Mouse (Mus musculus): Measurements from ENCODE around the gene Srrm3. TPM values are rescaled to one million over a fixed set of nuclear protein-coding genes. Genes with fewer than 3 reads are reported as not detected.

Gene Srrm3
- polyA plus RNA-seq, 1 experiment from 2014 or later, result 3.6 TPM

DNA sequence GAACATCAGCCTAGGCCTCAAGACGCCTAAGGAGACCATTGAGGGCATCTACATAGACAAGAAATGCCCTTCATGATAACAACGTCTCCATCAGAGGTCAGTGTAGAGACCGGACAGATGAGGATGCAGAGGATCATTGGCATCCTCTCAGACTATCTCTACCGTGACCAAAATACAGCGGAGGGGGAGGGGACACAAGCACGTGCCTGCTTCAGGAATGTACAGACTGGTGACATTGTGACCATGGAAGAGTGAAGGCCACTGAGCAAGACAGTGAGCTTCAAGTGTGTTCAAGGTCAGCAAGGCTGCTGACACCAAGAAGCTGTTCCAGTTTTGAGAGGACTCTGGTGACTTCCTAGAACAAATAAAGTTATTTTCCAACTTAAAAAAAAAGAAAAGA, 88.3 kb downstream of the Srrm3 start:
- Histone ChIP-seq H3K36me3 (no peaks in the 10 kb centered on the region), H3K27me3 (peaks cover 10% of the 10 kb centered on the region), H3K4me1 (peaks cover 3% of the 10 kb centered on the region; the same call in 1 of the 2 replicates), H3K9me3 (no peaks in the 10 kb centered on the region), H3K4me3 (no peak overlapping the region), H3K27ac (no peak overlapping the region), H3K9ac (no peak overlapping the region), H3K4me2 (replicated peaks) (no peak overlapping the region)
- ATAC-seq (ENCODE audit: insufficient number of reproducible peaks, insufficient read depth, low FRiP score, low TSS enrichment), result no peak
- 76% methylated on average over 6 of the region's 6 CpGs for WGBS

- 17% methylated on average over 3 of the region's 3 CpGs for WGBS
- no peak overlapping the region for H3K27ac ChIP-seq
- H3K9ac ChIP-seq, result no peak overlapping the region
- H3K27me3 ChIP-seq, result no peaks in the 10 kb centered on the region
- no peaks in the 10 kb centered on the region for H3K9me3 ChIP-seq
- no peak overlapping the region for H3K4me2 ChIP-seq (replicated peaks)
- no peaks in the 10 kb centered on the region for H3K36me3 ChIP-seq
- no peak overlapping the region for H3K4me3 ChIP-seq
- no peak for ATAC-seq (ENCODE audit: insufficient number of reproducible peaks, insufficient read depth, low FRiP score, low TSS enrichment)
- H3K4me1 ChIP-seq, result 0 out of 2 replicates have a peak, but pooled peaks cover 3% of the 10 kb centered on the region
These were observed 91.3 kb downstream of the Srrm3 start for GRCm38 (mm10) chr5:135898028-135898427.

DNA sequence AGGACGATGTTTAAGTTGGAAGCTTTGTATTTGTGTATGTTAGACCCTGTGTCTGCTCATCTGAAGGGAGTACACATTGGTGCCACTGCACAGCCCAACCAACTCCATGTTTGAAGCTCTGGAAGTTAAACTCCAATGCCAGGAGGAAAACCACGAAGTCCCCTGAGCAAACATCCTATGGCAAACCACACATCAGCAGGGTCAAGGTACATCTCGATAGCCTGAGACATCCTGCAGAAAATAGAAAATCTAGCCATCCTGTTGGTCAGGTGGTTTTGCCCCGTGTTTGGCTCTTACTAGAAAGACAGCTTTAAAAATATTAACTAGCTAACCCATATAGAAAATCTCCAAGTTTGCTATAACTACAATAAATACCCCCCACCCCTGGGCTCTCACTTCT, 92.3 kb downstream of the Srrm3 start:
- Histone ChIP-seq H3K4me1 (0 out of 2 replicates have a peak, but pooled peaks cover 6% of the 10 kb centered on the region), H3K27me3 (no peaks in the 10 kb centered on the region), H3K9ac (no peak overlapping the region), H3K36me3 (no peaks in the 10 kb centered on the region), H3K4me2 (replicated peaks) (no peak overlapping the region), H3K9me3 (no peaks in the 10 kb centered on the region), H3K27ac (no peak overlapping the region), H3K4me3 (no peak overlapping the region)
- ATAC-seq (ENCODE audit: insufficient number of reproducible peaks, insufficient read depth, low FRiP score, low TSS enrichment), result no peak
- 81% methylated on average over 4 of the region's 4 CpGs for WGBS

- Histone ChIP-seq H3K4me3 (no peak overlapping the region), H3K27ac (no peak overlapping the region), H3K36me3 (no peaks in the 10 kb centered on the region), H3K4me1 (0 out of 2 replicates have a peak, but pooled peaks cover 6% of the 10 kb centered on the region), H3K4me2 (replicated peaks) (no peak overlapping the region), H3K9ac (no peak overlapping the region), H3K27me3 (no peaks in the 10 kb centered on the region), H3K9me3 (no peaks in the 10 kb centered on the region)
- ATAC-seq (ENCODE audit: insufficient number of reproducible peaks, insufficient read depth, low FRiP score, low TSS enrichment), result no peak
- WGBS, result 60% methylated on average over 4 of the region's 4 CpGs
These were observed 93.1 kb downstream of the Srrm3 start for GRCm38 (mm10) chr5:135899833-135900232.

- no peak overlapping the region for H3K9ac ChIP-seq
- no peaks in the 10 kb centered on the region for H3K9me3 ChIP-seq
- WGBS, result 76% methylated on average over 3 of the region's 3 CpGs
- ATAC-seq (ENCODE audit: insufficient number of reproducible peaks, insufficient read depth, low FRiP score, low TSS enrichment), result no peak
- H3K36me3 ChIP-seq, result 0 out of 2 replicates have a peak, but pooled peaks cover under 1% of the 10 kb centered on the region
- no peak overlapping the region for H3K4me3 ChIP-seq
- peaks cover 6% of the 10 kb centered on the region; the same call in 1 of the 2 replicates for H3K4me1 ChIP-seq
- no peak overlapping the region for H3K27ac ChIP-seq
- H3K4me2 ChIP-seq (replicated peaks), result no peak overlapping the region
- H3K27me3 ChIP-seq, result no peaks in the 10 kb centered on the region
These were observed 94.0 kb downstream of the Srrm3 start for GRCm38 (mm10) chr5:135900701-135901100.

GRCm38 (mm10) chr5:135901354-135902095, 94.8 kb downstream of the Srrm3 start:
- Histone ChIP-seq H3K4me1 (peaks cover 9% of the 10 kb centered on the region; the same call in 1 of the 2 replicates), H3K27ac (no peak overlapping the region), H3K4me3 (no peak overlapping the region), H3K9me3 (no peaks in the 10 kb centered on the region), H3K36me3 (0 out of 2 replicates have a peak, but pooled peaks cover 5% of the 10 kb centered on the region), H3K4me2 (replicated peaks) (no peak overlapping the region), H3K27me3 (no peaks in the 10 kb centered on the region), H3K9ac (no peak overlapping the region)
- 57% methylated on average over 6 of the region's 6 CpGs for WGBS
- ATAC-seq (ENCODE audit: insufficient number of reproducible peaks, insufficient read depth, low FRiP score, low TSS enrichment), result no peak

DNA sequence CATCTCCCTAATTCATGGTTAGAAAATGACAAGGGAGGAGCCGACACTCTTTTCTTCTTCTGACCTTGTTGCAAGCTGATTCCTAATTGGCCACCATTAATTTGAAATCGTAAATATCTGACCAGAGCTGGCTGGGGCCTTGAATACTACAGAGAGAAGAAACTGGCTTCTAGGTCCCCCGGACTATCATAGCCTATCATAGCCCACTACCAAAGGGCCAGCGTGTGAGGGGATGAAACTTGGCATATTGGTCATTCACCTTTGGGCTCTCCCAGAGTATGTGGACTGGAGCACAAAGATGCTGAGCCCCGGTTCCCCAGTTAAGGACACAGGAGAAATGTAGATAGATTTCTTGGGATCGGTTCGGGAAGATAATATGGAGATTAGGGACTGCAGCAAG, 96.4 kb downstream of the Srrm3 start:
- Histone ChIP-seq H3K4me1 (peaks cover 9% of the 10 kb centered on the region; the same call in 1 of the 2 replicates), H3K27me3 (no peaks in the 10 kb centered on the region), H3K9ac (peak overlapping the region; percentile 41; the same call in 1 of the 2 replicates), H3K4me3 (peak overlapping the region; percentile 37), H3K27ac (peak overlapping the region; percentile 78), H3K4me2 (replicated peaks) (peak overlapping the region; percentile 62), H3K36me3 (peaks cover 16% of the 10 kb centered on the region), H3K9me3 (no peaks in the 10 kb centered on the region)
- ATAC-seq (ENCODE audit: insufficient number of reproducible peaks, insufficient read depth, low FRiP score, low TSS enrichment), result no peak
- WGBS, result 30% methylated on average over 7 of the region's 7 CpGs

DNA sequence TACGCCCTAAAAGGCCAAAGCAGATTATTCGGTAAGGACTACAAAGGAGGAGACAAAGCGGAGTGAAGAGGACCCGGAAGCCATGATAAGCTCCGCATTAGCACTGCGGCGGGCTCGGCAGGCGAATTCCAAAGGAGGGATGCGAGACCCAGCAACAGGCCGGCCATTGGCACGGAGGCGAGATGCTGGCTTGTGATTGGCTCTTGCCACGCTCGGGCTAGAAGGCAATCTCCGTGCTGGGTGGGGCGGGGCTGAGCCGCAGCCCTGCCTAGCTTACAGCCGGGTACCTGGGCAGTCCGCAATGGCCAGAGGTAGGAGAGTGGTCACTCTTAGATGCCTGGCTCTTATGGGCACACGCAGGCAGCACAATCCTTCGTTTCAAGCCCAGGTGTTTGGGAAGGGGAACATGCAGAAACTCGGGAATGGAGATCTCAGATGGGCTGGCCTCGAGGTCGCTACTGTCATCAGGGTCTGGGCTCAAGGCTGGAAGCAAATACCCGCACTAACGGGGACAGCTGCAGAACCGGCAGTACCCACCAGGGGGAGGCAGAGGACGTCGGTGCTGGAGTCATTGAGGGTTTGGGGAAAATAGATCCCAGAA, 97.0 kb downstream of the Srrm3 start:
- peak overlapping the region; percentile 37 for H3K4me3 ChIP-seq
- ATAC-seq (ENCODE audit: insufficient number of reproducible peaks, insufficient read depth, low FRiP score, low TSS enrichment), result peak; percentile 93
- no peaks in the 10 kb centered on the region for H3K27me3 ChIP-seq
- peak overlapping the region; percentile 41; the same call in 1 of the 2 replicates for H3K9ac ChIP-seq
- no peaks in the 10 kb centered on the region for H3K9me3 ChIP-seq
- peak overlapping the region; percentile 62 for H3K4me2 ChIP-seq (replicated peaks)
- peak overlapping the region; percentile 78 for H3K27ac ChIP-seq
- under 1% methylated on average over 30 of the region's 30 CpGs for WGBS
- peaks cover 17% of the 10 kb centered on the region for H3K36me3 ChIP-seq
- peaks cover 9% of the 10 kb centered on the region; the same call in 1 of the 2 replicates for H3K4me1 ChIP-seq

DNA sequence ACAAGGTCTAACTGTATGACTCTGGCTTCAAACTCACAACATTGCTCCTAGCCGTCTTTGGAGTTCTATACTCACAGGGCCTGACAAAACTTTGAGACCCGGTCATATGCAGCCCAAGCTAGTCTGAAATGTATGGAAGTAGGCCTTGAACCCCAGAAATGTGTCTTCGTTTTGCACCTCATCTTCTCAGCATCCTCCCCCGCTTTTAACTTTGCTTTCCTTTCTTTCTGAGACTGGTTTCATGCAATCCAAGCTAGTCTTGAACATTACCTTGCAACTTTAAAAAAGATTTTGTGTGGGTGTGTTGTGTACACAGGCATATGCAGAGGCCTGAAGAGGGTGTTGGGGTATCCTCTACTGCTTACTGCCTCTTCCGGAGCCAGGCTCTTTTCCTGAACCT, 97.6 kb downstream of the Srrm3 start:
- Histone ChIP-seq H3K4me2 (replicated peaks) (peak overlapping the region; percentile 62; the same call in 1 of the 2 replicates), H3K9ac (no peak overlapping the region), H3K36me3 (peaks cover 22% of the 10 kb centered on the region), H3K9me3 (no peaks in the 10 kb centered on the region), H3K27me3 (no peaks in the 10 kb centered on the region), H3K4me3 (0 out of 2 replicates have a peak overlapping the region, but pooled peaks have one; percentile 37), H3K4me1 (peaks cover 13% of the 10 kb centered on the region), H3K27ac (0 out of 2 replicates have a peak overlapping the region, but pooled peaks have one; percentile 30)
- ATAC-seq (ENCODE audit: insufficient number of reproducible peaks, insufficient read depth, low FRiP score, low TSS enrichment), result no peak
- WGBS, result 64% methylated on average over 5 of the region's 5 CpGs

- H3K4me3 ChIP-seq, result no peak overlapping the region
- H3K4me2 ChIP-seq (replicated peaks), result no peak overlapping the region
- H3K4me1 ChIP-seq, result peaks cover 13% of the 10 kb centered on the region
- H3K27ac ChIP-seq, result no peak overlapping the region
- WGBS, result 73% methylated on average over 8 of the region's 8 CpGs
- no peak overlapping the region for H3K9ac ChIP-seq
- no peaks in the 10 kb centered on the region for H3K9me3 ChIP-seq
- peaks cover 35% of the 10 kb centered on the region for H3K36me3 ChIP-seq
- H3K27me3 ChIP-seq, result no peaks in the 10 kb centered on the region
- no peak for ATAC-seq (ENCODE audit: insufficient number of reproducible peaks, insufficient read depth, low FRiP score, low TSS enrichment)
These were observed 98.9 kb downstream of the Srrm3 start for GRCm38 (mm10) chr5:135905320-135906225.

- H3K36me3 ChIP-seq, result peaks cover 48% of the 10 kb centered on the region
- no peak for ATAC-seq (ENCODE audit: insufficient number of reproducible peaks, insufficient read depth, low FRiP score, low TSS enrichment)
- peaks cover 13% of the 10 kb centered on the region for H3K4me1 ChIP-seq
- no peak overlapping the region for H3K4me3 ChIP-seq
- WGBS, result 88% methylated on average over 4 of the region's 4 CpGs
- H3K9me3 ChIP-seq, result no peaks in the 10 kb centered on the region
- H3K27ac ChIP-seq, result no peak overlapping the region
- H3K27me3 ChIP-seq, result no peaks in the 10 kb centered on the region
- no peak overlapping the region for H3K4me2 ChIP-seq (replicated peaks)
- H3K9ac ChIP-seq, result no peak overlapping the region
These were observed 100.2 kb downstream of the Srrm3 start for GRCm38 (mm10) chr5:135906846-135907245.
